ENCODE assay signal across 10 mouse cellular contexts in genomic region chr10:41208860-41209377, GRCm38 (mm10).
DNase-seq lines count a peak whose midpoint lies in the region; ATAC-seq lines count a peak whose summit lies in the region.
"Had no signal": no experiment of that assay in that cellular context is flagged by ENCODE, and none has a peak within 500 bp of the region (broad histone marks: within the 10 kb centered on the region; RNA-seq: fewer than 3 reads in every experiment).

No protein-coding gene starts in this region.

- H3K9ac ChIP-seq in hindbrain, embryonic 11.5 days (ENCODE audit: low read depth, low read length), result no peak overlapping the region
- H3K9ac ChIP-seq in hindbrain, embryonic 14.5 days, result no peak overlapping the region
- no peak overlapping the region for H3K9ac ChIP-seq in midbrain, embryonic 15.5 days

- peak; percentile 12 for DNase-seq in hindbrain, embryonic 11.5 days (ENCODE audit: low spot score)
- no peak for DNase-seq in hindbrain, embryonic 10.5 days (ENCODE audit: low spot score)
- peak; percentile 54 for DNase-seq in R1 (ENCODE audit: low read depth, low spot score)
- no peak for DNase-seq in hindbrain, embryonic 14.5 days (ENCODE audit: low spot score)
- DNase-seq in ovary, postnatal 14 days (ENCODE audit: low spot score), result no peak
- DNase-seq in T-cell, adult 2 months (ENCODE audit: low spot score), result no peak
- DNase-seq in urinary bladder, postnatal 10 days (ENCODE audit: low spot score), result no peak
- DNase-seq: cerebellum, adult 18-20 months had no signal

- 76% methylated on average over 6 of the region's 6 CpGs for WGBS in hindbrain, embryonic 11.5 days
- 88% methylated on average over 6 of the region's 6 CpGs for WGBS in hindbrain, embryonic 10.5 days
- 53% methylated on average over 6 of the region's 6 CpGs for WGBS in hindbrain, embryonic 14.5 days
- WGBS in midbrain, embryonic 15.5 days, result 25% methylated on average over 6 of the region's 6 CpGs

- no peak overlapping the region for H3K27ac ChIP-seq in hindbrain, embryonic 11.5 days (ENCODE audit: low read depth, low read length)
- H3K27ac ChIP-seq in hindbrain, embryonic 10.5 days, result no peak overlapping the region
- H3K27ac ChIP-seq in hindbrain, embryonic 14.5 days, result peak overlapping the region; percentile 28; the same call in 1 of the 2 replicates
- peak overlapping the region; percentile 82 for H3K27ac ChIP-seq in midbrain, embryonic 15.5 days

- no peaks in the 10 kb centered on the region for H3K9me3 ChIP-seq in hindbrain, embryonic 11.5 days (ENCODE audit: control insufficient read depth, low read length)
- H3K9me3 ChIP-seq in hindbrain, embryonic 10.5 days, result no peaks in the 10 kb centered on the region
- no peaks in the 10 kb centered on the region for H3K9me3 ChIP-seq in hindbrain, embryonic 14.5 days (ENCODE audit: control insufficient read depth, low read length)
- no peaks in the 10 kb centered on the region for H3K9me3 ChIP-seq in midbrain, embryonic 15.5 days

- H3K27me3 ChIP-seq in hindbrain, embryonic 11.5 days (ENCODE audit: control insufficient read depth, insufficient read depth, low read length), result no peaks in the 10 kb centered on the region
- H3K27me3 ChIP-seq in hindbrain, embryonic 10.5 days (ENCODE audit: insufficient read depth, poor library complexity, severe bottlenecking), result no peaks in the 10 kb centered on the region
- H3K27me3 ChIP-seq in hindbrain, embryonic 14.5 days (ENCODE audit: control insufficient read depth, insufficient read depth, low read length), result no peaks in the 10 kb centered on the region
- H3K27me3 ChIP-seq in midbrain, embryonic 15.5 days (replicated peaks), result no peaks in the 10 kb centered on the region
- H3K27me3 ChIP-seq: CH12.LX had no signal

- no peaks in the 10 kb centered on the region for H3K36me3 ChIP-seq in hindbrain, embryonic 11.5 days (ENCODE audit: control insufficient read depth, insufficient read depth, low read length)
- no peaks in the 10 kb centered on the region for H3K36me3 ChIP-seq in hindbrain, embryonic 10.5 days
- H3K36me3 ChIP-seq in hindbrain, embryonic 14.5 days (replicated peaks; ENCODE audit: control insufficient read depth, insufficient read depth), result no peaks in the 10 kb centered on the region
- H3K36me3 ChIP-seq in midbrain, embryonic 15.5 days (replicated peaks), result no peaks in the 10 kb centered on the region

- no peaks in the 10 kb centered on the region for H3K4me1 ChIP-seq in hindbrain, embryonic 11.5 days (replicated peaks; ENCODE audit: control insufficient read depth, insufficient read depth, low read length)
- H3K4me1 ChIP-seq in hindbrain, embryonic 10.5 days (replicated peaks), result peaks cover 15% of the 10 kb centered on the region; the same call in 1 of the 2 replicates
- H3K4me1 ChIP-seq in hindbrain, embryonic 14.5 days (replicated peaks; ENCODE audit: control insufficient read depth, insufficient read depth, low read length), result peaks cover 6% of the 10 kb centered on the region; the same call in 1 of the 2 replicates
- H3K4me1 ChIP-seq in midbrain, embryonic 15.5 days, result peaks cover 18% of the 10 kb centered on the region

- H3K4me2 ChIP-seq in hindbrain, embryonic 11.5 days (replicated peaks; ENCODE audit: low read depth, low read length), result no peak overlapping the region
- no peak overlapping the region for H3K4me2 ChIP-seq in hindbrain, embryonic 14.5 days (replicated peaks)
- H3K4me2 ChIP-seq in midbrain, embryonic 15.5 days, result no peak overlapping the region

- H3K4me3 ChIP-seq in hindbrain, embryonic 11.5 days (ENCODE audit: low read depth, low read length), result no peak overlapping the region
- no peak overlapping the region for H3K4me3 ChIP-seq in hindbrain, embryonic 10.5 days
- no peak overlapping the region for H3K4me3 ChIP-seq in hindbrain, embryonic 14.5 days (replicated peaks; ENCODE audit: low read length)
- H3K4me3 ChIP-seq in midbrain, embryonic 15.5 days, result no peak overlapping the region

- ATAC-seq in hindbrain, embryonic 11.5 days (ENCODE audit: low FRiP score), result no peak
- ATAC-seq in hindbrain, embryonic 14.5 days (ENCODE audit: low FRiP score), result peak; percentile 83
- ATAC-seq in midbrain, embryonic 15.5 days (replicated peaks), result peak; percentile 95

Comparison
In these comparisons a context has a peak if more than half of its experiments do, and no peak if none do; other contexts are left out.
1. DNase-seq: peak in hindbrain, embryonic 11.5 days (single experiment) and R1 (single experiment); none in hindbrain, embryonic 10.5 days (single experiment), hindbrain, embryonic 14.5 days (single experiment), ovary, postnatal 14 days (single experiment), T-cell, adult 2 months (single experiment) and urinary bladder, postnatal 10 days (single experiment).
2. H3K27ac ChIP-seq: peak in hindbrain, embryonic 14.5 days (single experiment) and midbrain, embryonic 15.5 days (single experiment); none in hindbrain, embryonic 11.5 days (single experiment) and hindbrain, embryonic 10.5 days (single experiment).